Mouse (Mus musculus) bone marrow, adult 2 months (tissue): ENCODE measurements around the gene Ttc33.

Source experiments
- CTCF ChIP-seq: fragments of 200-500 bp; IDR thresholded peaks from 2 replicates; pipeline ENCODE4 v1.5.1; 2011; ENCODE audit warnings: low read length, control low read depth; ENCODE audit not compliant: control insufficient read depth, insufficient read depth
- POLR2A ChIP-seq: fragments of 200-500 bp; IDR thresholded peaks from 2 replicates; pipeline ENCODE4 v1.6.1; 2011; ENCODE audit warnings: low read depth, mild to moderate bottlenecking, control low read depth, low read length, borderline replicate concordance; ENCODE audit not compliant: control insufficient read depth

DNA sequence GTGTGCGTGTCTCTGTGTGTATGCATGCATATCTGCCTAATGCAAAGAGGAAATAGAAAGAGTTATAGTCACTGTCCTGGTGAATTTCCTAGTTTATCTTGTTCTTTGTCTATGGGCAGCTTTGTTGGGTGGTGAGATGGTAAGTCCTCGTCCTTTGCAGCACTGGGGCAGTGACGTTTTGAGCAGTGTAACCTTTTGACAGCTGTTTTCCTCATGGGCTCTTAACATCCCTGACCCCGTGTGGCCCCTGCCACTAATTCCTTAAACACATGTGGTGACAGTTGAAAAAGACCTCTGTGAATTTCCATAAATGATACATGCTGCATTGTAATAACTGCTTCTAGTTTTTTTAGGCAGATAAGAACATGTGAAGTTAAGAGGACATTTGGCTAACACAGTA is 11.4 kb downstream of the Ttc33 start:
- TF ChIP-seq CTCF (no peak), POLR2A (no peak)
